Mouse (Mus musculus) ES-E14 (cell line): ENCODE data around the gene Acbd5. TPM values are rescaled to one million over a fixed set of nuclear protein-coding genes. Genes with fewer than 3 reads are reported as not detected.

Experiments used
- DNase-seq: peaks from one replicate; pipeline ENCODE4 v3.0.0-alpha.2; 2013; ENCODE audit warnings: low read depth, low spot score
- H3K27ac ChIP-seq: 2 replicates; pipeline ENCODE4 v1.5.1; 2012; ENCODE audit warnings: low read depth, mild to moderate bottlenecking, low read length, moderate library complexity, mixed read lengths; ENCODE audit not compliant: poor library complexity, insufficient read depth, severe bottlenecking
- H3K36me3 ChIP-seq: 2 replicates; pipeline ENCODE4 v1.6.1; 2012; ENCODE audit warnings: mild to moderate bottlenecking, low read length, moderate library complexity, mixed read lengths; ENCODE audit not compliant: control insufficient read depth, poor library complexity, insufficient read depth, severe bottlenecking
- H3K4me1 ChIP-seq, 2 experiments: fragments of 150-350 bp in 1 of 2; sonication (generic) in 1 of 2; 2 replicates each; pipeline ENCODE4 v1.6.1; 2012; ENCODE audit warnings: low read length in 2 of 2, mild to moderate bottlenecking in 1 of 2, mixed read lengths in 1 of 2; ENCODE audit not compliant: control insufficient read depth in 2 of 2, insufficient read depth in 2 of 2, poor library complexity in 1 of 2
- H3K4me3 ChIP-seq, 2 experiments: fragments of 150-350 bp in 1 of 2; sonication (generic) in 1 of 2; 2 replicates each; pipeline ENCODE4 v1.5.1; 2012; ENCODE audit warnings: low read length in 2 of 2, low read depth in 1 of 2, mild to moderate bottlenecking in 1 of 2, mixed read lengths in 1 of 2; ENCODE audit not compliant: insufficient read depth in 1 of 2, poor library complexity in 1 of 2, severe bottlenecking in 1 of 2
- H3K9ac ChIP-seq: 2 replicates; pipeline ENCODE4 v1.6.1; 2012; ENCODE audit warnings: low read depth, mild to moderate bottlenecking, low read length, mixed read lengths; ENCODE audit not compliant: poor library complexity, insufficient read depth, severe bottlenecking
- H3K9me3 ChIP-seq: fragments of 150-350 bp; sonication (generic); 2 replicates; pipeline ENCODE4 v1.6.1; 2012; ENCODE audit warnings: low read depth, mild to moderate bottlenecking, low read length; ENCODE audit not compliant: control insufficient read depth, insufficient read depth
- CHD2 ChIP-seq: IDR thresholded peaks from 2 replicates; pipeline ENCODE4 v1.6.1; 2014; ENCODE audit warnings: mild to moderate bottlenecking, low read depth, low read length, inconsistent platforms
- HCFC1 ChIP-seq: IDR thresholded peaks from 2 replicates; pipeline ENCODE4 v1.6.1; 2012; ENCODE audit warnings: low read length, inconsistent platforms, borderline replicate concordance; ENCODE audit not compliant: insufficient read depth
- MAFK ChIP-seq: IDR thresholded peaks from 2 replicates; pipeline ENCODE4 v1.6.1; 2014; ENCODE audit warnings: mild to moderate bottlenecking, low read depth, low read length, inconsistent platforms; ENCODE audit not compliant: insufficient read depth
- ZC3H11A ChIP-seq: IDR thresholded peaks from 2 replicates; pipeline ENCODE4 v1.6.1; 2012; ENCODE audit warnings: low read depth, mild to moderate bottlenecking, inconsistent platforms, low read length, borderline replicate concordance
- ZNF384 ChIP-seq: IDR thresholded peaks from 2 replicates; pipeline ENCODE4 v1.6.1; 2012; ENCODE audit warnings: low read depth, low read length, inconsistent platforms
- in situ Hi-C, 2 experiments: fragments of 600-800 bp; cut with MboI; formaldehyde crosslinking; loops; one replicate each; pipeline ENCODE4 v1.15.1; 2025; ENCODE audit warnings: low sequenced_read_pairs in 2 of 2, inconsistent platforms in 1 of 2; ENCODE audit not compliant: unreplicated experiment in 2 of 2
- total RNA-seq: library from RNA; depleted of rRNA; stranded (reverse); fragments of 300-350 nt; gene quantifications from 2 replicates; pipeline ENCODE4 v1.2.3, GENCODE M21; 2012

Gene Acbd5
- total RNA-seq, 1 experiment = 27.2 TPM

DNA sequence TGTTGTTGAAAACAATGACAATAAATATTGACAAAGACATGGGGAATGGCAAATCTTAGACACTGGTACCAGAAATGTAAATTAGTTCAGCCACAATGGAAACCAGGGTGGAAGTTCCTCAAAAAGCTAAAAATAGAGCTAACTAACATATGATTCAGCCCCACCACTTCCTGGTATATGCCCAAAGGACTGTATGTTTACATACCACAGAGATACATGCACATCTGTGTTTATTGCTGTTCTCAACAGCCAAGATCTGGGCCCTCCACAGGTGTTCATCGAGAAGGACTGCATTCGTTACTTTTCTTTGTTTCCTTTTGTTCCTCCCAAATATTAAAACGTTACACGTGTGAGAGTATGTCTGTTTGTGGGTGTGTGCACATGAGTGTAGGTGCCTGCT, 26.5 kb upstream of the Acbd5 start:
- no peak for DNase-seq
- TF ChIP-seq CHD2 (no peak), HCFC1 (no peak), ZC3H11A (no peak), ZNF384 (no peak), MAFK (no peak)
- in situ Hi-C loops = no loop called here
- Histone ChIP-seq H3K4me1 (peaks cover 3 to 5% of the 10 kb centered on the region in 2 experiments; a peak in 3 of 4 replicates), H3K9ac (no peak overlapping the region), H3K9me3 (no peaks in the 10 kb centered on the region), H3K27ac (no peak overlapping the region), H3K4me3 (no peak overlapping the region), H3K36me3 (no peaks in the 10 kb centered on the region)

DNA sequence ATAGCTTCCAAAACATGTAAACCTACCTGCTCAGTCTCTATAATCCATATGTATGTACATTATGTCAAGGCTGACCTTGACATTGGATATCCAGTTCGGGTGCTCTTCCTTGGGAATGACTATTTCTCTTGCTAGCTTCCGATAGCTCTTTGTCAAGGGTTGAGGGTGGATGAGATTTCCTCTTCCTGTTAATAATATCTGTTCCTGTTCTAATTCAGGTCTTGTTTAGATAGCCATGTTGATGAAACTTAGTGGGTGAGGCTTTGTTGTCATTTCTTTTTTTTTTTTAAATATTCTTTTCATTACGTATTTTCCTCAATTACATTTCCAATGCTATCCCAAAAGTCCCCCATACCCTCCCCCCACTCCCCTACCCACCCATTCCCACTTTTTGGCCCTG, 25.8 kb upstream of the Acbd5 start:
- no peak for DNase-seq
- Histone ChIP-seq H3K27ac (no peak overlapping the region), H3K4me3 (no peak overlapping the region), H3K9ac (no peak overlapping the region), H3K36me3 (no peaks in the 10 kb centered on the region), H3K9me3 (no peaks in the 10 kb centered on the region), H3K4me1 (peaks cover 0 to 5% of the 10 kb centered on the region in 2 experiments; a peak in 2 of 4 replicates)
- in situ Hi-C loops = no loop called here
- TF ChIP-seq HCFC1 (no peak), ZNF384 (no peak), ZC3H11A (no peak), CHD2 (no peak), MAFK (no peak)

DNA sequence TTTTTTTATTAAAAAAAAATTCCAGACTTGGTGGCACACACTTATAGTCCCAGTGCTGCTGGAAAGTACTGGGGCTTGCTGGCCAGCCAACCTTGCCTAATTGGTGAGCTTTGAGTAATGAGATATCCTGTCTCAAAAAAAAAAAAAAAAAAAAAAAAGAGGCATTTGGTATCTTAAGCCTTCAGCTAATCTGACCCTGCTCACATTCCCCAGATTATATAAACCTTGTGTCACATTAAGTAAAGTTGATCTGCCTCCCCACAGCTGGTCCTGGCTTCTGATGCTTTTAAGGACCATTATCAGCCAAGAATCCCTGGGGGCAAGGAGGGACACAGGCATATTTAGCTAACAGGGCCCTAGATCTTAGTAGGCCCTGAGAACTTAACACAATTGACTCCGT, 22.3 kb upstream of the Acbd5 start:
- no peaks in the 10 kb centered on the region for H3K9me3 ChIP-seq
- H3K4me3 ChIP-seq = no peak overlapping the region
- no peak for DNase-seq
- no peak overlapping the region for H3K27ac ChIP-seq
- H3K9ac ChIP-seq = no peak overlapping the region
- H3K36me3 ChIP-seq = no peaks in the 10 kb centered on the region
- no peak for TF ChIP-seq CHD2
- H3K4me1 ChIP-seq = no peaks in the 10 kb centered on the region
- in situ Hi-C loops = no loop called here

DNA sequence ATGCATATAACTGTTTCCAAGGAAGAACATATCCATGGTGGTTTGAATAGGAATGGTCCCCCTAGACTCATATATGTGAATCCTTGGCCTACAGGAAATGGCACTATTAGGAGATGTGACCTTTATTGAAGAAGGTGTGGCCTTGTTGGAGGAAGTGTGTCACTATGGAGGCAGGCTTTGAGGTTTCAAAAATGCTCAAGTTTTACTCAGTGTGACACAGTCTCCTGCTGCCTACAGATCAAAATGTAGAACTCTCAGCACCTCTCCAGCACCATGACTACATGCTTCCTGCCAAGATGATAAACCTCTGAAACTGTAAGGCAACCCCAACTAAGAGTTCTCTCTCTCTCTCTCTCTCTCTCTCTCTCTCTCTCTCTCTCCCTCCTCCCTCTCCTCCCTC, 20.0 kb upstream of the Acbd5 start:
- no peaks in the 10 kb centered on the region for H3K9me3 ChIP-seq
- no peak for DNase-seq
- H3K9ac ChIP-seq = no peak overlapping the region
- TF ChIP-seq ZNF384 = no peak
- TF ChIP-seq ZC3H11A = no peak
- no peak for TF ChIP-seq MAFK
- TF ChIP-seq CHD2 = no peak
- TF ChIP-seq HCFC1 = no peak
- no peak overlapping the region for H3K4me3 ChIP-seq
- no peaks in the 10 kb centered on the region for H3K36me3 ChIP-seq
- in situ Hi-C loops = no loop called here
- H3K27ac ChIP-seq = no peak overlapping the region
- H3K4me1 ChIP-seq = no peaks in the 10 kb centered on the region

DNA sequence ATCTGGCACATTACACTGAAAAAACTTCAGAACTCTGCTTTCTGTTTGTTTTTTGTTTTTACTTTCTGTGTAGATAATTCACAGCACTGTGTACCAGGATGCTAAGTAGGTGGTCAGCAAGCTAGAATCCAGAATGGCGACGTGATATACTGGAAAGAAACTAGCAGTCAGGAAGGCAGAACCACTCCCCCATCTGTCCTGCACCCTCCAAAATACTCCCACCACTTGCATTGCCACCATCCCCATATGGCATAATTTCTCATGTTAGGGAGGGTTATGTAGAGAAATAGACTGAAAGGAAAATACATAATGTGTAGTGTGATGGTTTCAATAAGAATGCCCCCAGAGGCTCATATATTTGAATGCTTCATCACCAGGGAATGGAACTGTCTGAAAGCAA, 16.1 kb upstream of the Acbd5 start:
- Histone ChIP-seq H3K27ac (no peak overlapping the region), H3K4me1 (no peaks in the 10 kb centered on the region)

More for the DNA sequence above, 16.1 kb upstream of the Acbd5 start:
- no peaks in the 10 kb centered on the region for H3K9me3 ChIP-seq
- no peak overlapping the region for H3K9ac ChIP-seq
- in situ Hi-C loops = no loop called here
- no peak for TF ChIP-seq ZNF384
- no peak for TF ChIP-seq CHD2
- no peak for TF ChIP-seq ZC3H11A
- no peak for TF ChIP-seq MAFK
- no peak for TF ChIP-seq HCFC1
- no peak for DNase-seq
- no peak overlapping the region for H3K4me3 ChIP-seq
- no peaks in the 10 kb centered on the region for H3K36me3 ChIP-seq
